Mouse (Mus musculus) R1 (cell line): ENCODE measurements around the gene Calm2.

Source experiments
- DNase-seq: peaks from one replicate; pipeline ENCODE4 v3.0.0-alpha.2; 2018; ENCODE audit warnings: low read depth, low spot score

Calm2 gene

GRCm38 (mm10) chr17:87446767-87447611 lies at the start of gene Calm2:
Calm2 (minus strand) TSS chr17:87446935.
- DNase-seq = peak; percentile 99

- peak; percentile 75 for DNase-seq
Measured at GRCm38 (mm10) chr17:87495504-87495903, 48.8 kb upstream of the Calm2 start.

- DNase-seq = no peak
Measured at GRCm38 (mm10) chr17:87494310-87494709, 47.6 kb upstream of the Calm2 start.

DNA sequence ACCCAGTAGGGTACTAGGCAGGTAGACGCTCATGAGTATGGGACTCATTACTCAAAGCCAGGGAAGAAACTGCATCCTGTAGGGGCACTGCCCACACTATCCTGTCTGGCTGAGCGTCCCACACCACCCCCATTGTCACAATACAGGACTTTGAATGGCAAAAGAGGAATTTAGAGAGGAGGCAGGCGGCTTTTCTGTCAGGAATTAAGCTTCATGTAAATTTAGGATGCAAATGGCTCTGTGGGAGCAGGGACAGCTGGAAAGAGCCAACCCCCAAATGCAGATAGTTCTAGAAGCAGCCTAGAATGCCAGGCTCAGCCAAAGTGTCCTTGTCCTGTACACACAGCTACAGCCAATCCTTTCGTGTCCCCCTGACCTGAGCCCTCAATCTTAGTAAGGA lies 45.6 kb upstream of the Calm2 start:
- DNase-seq = peak; percentile 69

DNA sequence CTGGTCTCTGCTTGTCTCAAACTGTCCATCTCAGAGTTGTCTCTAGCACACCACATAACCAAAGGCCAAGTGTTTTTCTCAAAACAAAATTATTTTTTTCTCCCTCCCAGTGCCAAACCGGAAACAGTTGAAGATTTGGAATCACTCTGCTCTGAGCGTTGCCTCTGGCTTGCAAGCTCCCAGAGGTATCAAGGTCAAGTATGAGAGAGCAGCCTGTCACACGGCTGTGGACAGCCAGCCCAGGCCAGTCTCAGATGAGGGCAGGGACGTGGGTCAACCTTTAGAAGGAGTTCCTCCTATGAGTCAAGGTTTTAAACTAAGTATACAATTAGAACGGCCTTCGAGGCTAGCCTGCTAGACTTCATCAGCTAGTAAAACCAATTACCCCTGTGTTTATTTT lies 43.6 kb upstream of the Calm2 start:
- DNase-seq = no peak

GRCm38 (mm10) chr17:87485751-87486150 lies 39.0 kb upstream of the Calm2 start:
- DNase-seq = no peak

DNA sequence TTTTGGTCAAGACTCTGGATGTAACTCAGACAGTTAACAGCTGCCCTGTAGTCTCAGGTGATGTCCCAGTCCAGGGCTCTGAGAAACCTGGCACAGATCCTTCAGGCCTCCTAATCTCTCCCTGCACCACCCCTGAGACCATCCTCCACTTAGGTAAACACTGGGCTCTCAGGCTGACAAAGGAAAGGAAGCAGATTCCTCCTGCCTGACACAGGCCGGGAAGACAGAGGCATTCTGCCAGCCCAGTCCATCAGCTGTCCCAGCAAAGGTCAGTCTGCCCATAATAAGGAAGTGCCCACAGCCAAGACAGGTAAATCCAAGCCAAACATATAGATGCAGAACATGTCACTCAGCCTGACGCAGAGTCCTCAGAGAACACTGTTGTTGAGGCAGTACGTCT lies 36.1 kb upstream of the Calm2 start:
- no peak for DNase-seq

- DNase-seq = no peak
Measured at GRCm38 (mm10) chr17:87478569-87478968, 31.8 kb upstream of the Calm2 start.

DNA sequence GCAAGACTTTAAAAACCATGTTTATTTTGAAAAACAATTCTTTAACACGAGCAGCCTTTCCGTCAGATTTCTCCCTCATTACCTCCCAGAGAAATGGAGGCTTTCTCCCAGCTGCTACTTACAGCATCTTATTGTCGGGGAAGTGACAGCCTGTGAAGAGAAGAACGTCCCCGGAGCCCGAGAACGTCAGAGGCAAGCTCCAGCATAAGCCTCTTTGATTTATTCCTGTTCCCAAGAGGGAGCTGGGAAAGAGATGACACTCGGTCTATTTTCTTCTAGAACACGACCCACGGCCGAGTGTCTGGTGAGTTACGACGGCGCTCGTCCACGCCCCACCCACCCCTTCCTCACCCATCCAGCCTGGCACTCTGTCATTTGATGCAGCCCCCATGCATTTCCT lies 30.9 kb upstream of the Calm2 start:
- DNase-seq = no peak

- no peak for DNase-seq
Measured at GRCm38 (mm10) chr17:87475356-87475755, 28.6 kb upstream of the Calm2 start.

DNA sequence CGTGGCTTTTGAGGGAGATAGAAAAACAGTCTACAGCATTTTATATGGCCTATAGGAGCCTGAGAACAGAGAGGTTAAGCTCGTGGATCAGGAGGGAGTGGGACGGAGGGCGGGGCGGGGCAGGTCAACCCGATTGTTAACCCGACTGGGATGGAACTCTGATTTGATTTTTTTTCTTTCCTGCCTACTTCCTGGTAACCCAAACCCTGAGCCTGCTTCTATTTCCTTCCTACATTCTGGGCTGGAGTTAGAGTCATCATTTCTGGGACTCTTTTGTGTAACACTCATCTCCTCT lies 27.7 kb upstream of the Calm2 start:
- DNase-seq = no peak

DNA sequence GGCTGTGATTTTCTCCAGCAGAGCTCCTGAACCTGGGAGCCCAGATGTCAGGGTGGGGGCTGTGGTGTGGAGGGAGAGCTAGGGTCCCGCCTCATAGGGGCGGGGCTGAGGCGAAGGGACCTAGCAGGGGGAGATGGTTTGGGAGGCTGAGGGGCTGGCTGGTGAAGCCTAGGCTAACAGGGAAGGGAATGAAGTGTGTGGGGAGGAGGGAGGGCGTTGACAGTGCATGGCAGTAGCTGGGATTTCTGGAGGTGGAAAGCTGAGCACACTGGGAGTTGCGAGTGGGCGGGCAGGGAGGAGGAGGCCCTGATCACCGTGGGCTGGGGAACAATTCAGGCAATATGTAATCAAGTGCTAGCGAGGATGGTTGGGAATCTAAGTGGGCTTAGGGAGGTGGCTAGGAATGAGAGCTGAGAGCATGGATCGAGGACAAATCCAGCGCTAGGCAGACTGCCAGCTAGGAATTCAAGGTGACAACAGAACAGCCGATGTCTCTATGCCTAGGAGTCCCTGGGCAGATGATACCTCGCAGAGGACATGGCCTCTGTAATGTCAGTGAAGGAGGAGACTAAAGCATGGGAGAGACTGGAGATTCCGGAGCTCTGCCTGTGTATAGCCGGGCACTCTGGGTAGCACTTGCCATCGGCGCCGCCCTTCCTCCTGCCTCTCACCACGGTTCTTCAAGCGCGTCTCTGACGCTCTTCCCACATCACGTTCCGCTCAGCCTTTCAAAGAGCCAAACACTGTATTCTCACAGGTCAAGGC lies 27.2 kb upstream of the Calm2 start:
- DNase-seq = peak; percentile 71

GRCm38 (mm10) chr17:87473441-87473735 lies 26.7 kb upstream of the Calm2 start:
- no peak for DNase-seq

DNA sequence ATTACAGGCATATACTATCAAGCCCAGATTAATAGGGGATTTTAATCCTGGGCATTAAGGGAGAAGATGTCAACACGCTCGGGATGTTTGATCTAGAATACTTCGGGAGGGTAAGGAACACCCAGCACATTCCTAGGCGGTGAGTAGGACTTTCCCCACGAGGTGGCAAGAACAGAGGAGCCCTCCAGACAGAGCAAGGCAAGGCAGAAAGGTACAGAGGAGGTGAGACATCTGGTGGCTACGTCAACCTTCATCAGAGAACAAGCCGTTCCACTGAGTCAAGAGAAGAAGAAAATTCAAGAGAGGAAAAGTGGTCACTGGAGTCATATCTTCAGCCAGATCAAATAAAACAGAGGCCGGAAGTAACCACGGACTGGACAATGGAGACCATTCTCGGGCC lies 26.1 kb upstream of the Calm2 start:
- peak; percentile 30 for DNase-seq

DNA sequence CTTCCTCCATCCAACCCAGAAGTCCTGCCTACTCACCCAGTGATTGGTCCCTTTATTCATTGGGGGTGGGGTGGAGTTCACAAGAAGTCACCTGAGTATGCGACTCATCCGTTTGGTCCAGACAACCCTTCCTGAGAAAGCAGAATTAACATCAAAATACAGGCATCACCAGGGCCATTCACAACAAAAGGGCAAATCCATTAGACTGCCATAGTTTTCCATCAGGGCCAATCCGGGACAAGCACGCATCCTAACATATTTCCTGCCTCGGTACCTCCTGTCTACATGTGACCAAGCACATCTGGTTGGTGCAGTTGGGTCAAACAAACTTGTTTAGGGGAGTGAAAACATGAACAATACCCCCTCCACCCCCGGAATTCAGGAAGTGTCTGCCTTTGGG lies 24.9 kb upstream of the Calm2 start:
- peak; percentile 99 for DNase-seq

DNA sequence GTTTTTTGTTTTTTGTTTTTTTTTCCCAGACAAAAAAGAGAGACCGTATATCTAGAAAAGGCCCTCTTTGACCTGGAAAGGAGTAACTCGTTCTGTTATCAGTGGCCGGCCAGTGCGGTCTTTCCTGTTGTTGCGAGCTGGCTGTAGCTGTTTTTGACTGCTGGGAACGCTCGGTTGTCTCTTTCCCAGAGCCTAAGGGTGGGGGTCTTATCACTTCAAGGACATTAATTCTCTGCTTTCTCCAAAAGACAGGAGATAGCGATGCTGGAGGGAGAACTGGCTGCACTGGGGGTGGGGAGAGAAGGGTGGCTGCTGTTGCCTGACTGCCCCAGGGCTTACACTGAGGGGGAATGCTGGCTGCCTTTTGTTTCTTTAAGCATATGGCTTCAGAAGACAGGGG lies 24.1 kb upstream of the Calm2 start:
- no peak for DNase-seq

DNA sequence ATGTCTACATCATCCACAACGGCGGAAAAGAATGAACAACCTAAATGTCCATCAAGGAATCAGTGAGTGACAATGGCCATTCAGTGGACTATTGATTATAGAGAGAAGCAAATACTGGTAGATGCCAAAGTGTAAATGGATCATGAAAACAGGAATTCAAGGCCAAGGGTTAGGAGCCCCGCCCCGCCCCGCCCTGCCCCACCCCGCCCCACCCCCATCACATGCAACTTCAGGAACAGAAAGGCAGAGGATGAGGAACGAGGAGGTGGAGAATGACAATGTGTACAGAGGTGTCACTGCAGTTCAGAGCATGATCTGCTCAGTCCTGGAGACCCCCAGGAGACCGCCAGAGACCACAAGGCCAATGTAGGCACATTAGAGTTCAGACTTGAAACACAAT lies 23.5 kb upstream of the Calm2 start:
- DNase-seq = no peak

DNA sequence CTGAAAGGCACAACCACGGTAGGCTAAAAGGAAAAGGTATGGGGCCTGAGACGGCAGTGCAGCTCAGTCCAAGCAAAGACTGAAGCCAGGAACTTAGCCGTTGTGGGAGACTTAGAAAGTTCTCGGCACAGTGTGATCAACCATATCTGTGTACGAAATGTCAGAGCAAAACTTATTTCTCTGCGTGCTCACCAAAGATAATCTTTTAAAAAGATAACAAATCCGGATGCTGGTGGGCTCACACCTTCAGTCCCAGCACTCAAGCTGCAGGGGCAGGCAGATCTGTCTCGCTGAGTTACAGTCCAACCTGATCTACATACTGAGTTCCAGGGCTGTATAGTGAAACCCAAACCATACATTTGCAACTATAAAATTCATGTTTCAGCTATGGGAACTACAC lies 22.7 kb upstream of the Calm2 start:
- DNase-seq = no peak

DNA sequence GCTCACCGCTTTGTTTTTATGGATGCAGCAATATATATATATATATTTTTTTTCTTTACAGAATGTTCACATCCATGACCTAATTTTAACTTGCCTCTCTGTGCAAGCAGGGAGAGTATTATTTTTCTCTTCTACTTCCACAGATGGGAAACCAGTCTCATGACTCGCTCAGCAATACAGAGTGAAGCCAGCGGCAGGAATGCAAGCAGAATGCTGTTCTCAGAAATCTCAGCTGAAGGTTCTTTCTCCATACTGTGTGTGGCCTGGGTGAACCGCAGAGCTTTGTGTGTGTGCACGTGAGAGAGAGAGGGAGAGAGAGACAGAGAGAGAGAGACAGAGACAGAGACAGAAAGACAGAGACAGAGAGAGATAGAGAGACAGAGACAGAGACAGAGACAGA lies 21.9 kb upstream of the Calm2 start:
- DNase-seq = no peak

DNA sequence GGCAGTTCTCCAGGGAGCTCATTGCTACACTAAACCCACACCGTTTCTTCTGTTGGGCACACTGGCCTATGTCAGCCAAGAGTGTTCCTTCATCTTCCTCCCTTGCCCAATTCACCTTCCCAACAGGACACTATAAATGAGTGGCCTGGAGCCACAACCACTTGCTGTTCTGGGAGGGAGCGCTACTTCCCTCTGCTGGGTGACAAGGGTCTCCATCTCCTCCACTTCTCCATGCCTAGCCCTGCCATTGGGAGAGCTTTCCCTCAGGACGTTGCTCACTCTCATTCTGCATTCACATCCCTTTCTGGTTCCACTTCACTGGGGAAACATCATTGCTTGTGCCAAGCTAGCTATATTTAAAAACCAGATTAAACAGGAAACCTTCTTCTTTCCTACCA lies 14.8 kb upstream of the Calm2 start:
- DNase-seq = no peak

- no peak for DNase-seq
Measured at GRCm38 (mm10) chr17:87460669-87461498, 14.1 kb upstream of the Calm2 start.
